Mouse (Mus musculus) T-helper 1 cell (primary cell): ENCODE measurements at regions not wholly inside any gene's neighbourhood (a gene's known extent, or its start where the extent isn't known, plus 50 kb on each side); places are given as distances from the start of the nearest gene placed in this dataset.
"Not testable (repeated sequence)": the region's sequence is repeated elsewhere in the genome, so short reads cannot be mapped to it uniquely, and the experiment has no call there.

ENCODE experiments used
- in situ Hi-C: fragments of 300-600 bp; cut with MboI, MseI; formaldehyde crosslinking; loops from one replicate; pipeline ENCODE4 v1.15.1; 2025; ENCODE audit warnings: high pct_unique_total_duplicates

DNA sequence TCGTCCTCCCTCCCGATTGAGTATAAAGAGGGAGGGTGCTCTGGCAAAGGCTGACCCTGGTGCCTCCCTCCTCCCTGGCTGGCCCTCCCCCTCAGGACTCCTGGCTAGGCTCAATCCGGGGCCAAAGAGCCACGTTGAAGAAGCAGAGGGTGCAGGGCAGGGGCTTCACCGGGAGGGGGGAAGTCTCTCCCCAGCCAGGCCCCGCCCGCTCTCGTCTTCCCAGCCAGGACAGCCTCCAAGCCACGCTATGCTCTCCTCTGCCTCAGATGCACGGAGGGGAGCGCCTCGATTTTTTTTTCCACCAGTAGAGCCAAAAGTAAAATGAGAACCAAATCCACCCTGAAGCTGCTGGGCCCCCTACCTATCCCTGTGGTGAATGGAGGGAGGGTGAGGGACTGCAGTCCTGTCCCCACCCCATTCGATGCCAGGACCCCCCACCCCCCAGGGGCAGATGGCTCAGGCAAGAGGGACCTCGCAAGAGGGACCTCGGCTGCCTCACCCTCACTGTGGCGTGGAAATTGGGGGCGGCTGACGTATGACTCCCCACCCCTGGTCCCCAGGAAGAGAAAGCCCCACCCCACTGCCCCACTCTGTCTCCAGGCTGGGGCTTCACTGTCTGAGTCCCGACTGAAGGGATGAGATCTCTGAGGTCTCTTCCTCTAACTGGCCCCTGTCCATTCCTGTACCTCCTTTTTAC is 53.2 kb upstream of the Col1a1 start:
- in situ Hi-C loops = no loop called here

DNA sequence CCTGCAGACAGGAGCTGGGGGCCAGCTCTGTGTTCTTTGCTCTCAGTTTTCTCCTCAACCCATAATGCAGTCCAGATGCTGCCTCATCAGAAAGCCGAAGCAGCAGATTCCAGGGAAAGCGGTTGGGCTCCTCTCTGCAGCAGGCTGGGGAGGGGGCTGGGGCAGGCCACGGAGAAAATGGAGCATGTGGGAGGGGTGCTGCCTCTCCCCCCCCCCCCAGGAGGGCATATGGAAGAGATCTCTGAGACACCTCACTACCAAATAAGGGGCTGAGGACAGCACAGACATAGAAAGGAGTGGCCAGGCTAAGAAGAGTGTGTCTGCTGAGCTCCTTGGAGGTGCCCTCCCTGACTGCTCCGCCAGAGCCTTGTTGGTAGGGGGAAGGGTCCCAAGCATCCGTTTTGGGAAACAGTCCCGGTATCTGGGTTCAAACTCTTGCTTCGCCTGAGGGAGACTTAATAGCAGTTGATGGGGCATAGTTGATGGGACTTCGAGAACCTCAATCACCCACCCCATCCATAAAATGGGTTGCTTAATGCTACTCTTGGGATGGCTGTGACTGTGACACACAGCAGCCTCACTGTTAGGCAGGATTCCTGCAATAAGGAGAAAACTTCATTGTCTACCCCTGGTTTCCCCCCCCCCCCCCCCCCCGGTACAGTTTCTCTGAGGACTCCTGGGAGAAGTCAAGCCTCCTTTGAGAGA is 53.9 kb upstream of the Col1a1 start:
- in situ Hi-C loops = no loop called here

- in situ Hi-C loops = no loop called here
These were observed 54.9 kb upstream of the Col1a1 start for GRCm38 (mm10) chr11:94880896-94881840.

- in situ Hi-C loops = loop anchor here (5.0 kb wide), 1 partner anchor 46 kb away; no protein-coding TSS in a partner anchor
These were observed 59.3 kb upstream of the Col1a1 start for GRCm38 (mm10) chr11:94876707-94877106.

DNA sequence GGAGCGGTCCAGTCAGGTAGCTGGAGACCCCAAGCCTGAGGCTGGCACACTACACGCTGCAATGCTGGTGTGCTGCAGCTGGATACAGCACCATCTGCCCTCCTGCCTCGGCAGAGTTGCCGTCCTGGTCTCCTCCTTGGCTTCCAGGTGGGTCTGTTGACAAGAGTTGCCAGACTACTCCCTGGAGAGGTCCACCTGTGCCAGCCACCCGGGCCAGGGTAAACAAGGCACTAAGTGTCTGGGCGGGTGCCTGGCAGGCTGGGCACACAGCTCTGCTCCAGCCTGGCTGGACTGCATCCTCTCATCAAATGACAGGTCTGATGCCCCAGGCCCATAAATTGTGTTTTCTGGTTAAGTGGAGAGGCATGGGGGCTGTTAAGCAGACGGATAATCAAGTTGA is 61.0 kb upstream of the Col1a1 start:
- in situ Hi-C loops = loop anchor here (5.0 kb wide), 1 partner anchor 47 kb away; no protein-coding TSS in a partner anchor

DNA sequence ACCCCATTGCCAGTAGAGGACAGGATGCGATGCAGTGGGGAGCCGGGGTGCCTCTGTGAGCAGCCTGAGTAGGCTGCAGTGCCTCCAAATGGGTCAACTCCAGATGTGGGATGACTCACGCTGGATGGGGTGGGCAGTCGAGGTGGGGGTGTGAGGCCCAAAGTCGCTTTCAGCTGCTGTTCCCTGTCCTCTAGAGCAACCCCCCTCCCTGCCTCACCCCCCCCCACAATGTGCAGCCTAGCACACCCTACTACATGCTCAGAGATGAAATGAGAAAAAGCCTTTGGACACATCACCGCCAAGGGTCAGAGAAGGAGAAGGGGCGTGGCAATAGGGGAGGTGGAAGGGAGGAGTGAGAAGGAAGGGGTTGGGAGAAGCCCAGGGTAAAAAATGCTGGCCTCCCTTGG is 61.9 kb upstream of the Col1a1 start:
- in situ Hi-C loops = no loop called here

DNA sequence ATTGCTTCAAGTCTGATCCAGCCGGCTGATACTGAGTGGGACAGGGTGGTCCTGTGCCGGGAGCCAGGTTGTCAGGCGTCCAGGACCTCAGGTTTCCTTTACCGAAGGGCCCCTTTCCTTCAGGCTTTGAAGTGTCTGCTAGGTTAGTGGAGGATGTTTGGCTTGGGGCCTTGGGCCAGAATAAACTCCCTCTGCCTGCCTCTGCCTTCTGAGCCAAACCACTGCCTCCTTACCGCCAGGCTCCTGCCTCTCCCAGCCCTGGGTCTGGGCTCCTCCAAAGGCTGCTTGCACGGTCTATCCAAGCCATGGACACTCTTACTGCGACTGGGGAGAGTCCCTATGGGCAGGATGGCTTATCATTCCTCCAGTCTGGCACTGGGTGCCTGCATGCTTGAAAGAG is 62.3 kb upstream of the Col1a1 start:
- in situ Hi-C loops = no loop called here

DNA sequence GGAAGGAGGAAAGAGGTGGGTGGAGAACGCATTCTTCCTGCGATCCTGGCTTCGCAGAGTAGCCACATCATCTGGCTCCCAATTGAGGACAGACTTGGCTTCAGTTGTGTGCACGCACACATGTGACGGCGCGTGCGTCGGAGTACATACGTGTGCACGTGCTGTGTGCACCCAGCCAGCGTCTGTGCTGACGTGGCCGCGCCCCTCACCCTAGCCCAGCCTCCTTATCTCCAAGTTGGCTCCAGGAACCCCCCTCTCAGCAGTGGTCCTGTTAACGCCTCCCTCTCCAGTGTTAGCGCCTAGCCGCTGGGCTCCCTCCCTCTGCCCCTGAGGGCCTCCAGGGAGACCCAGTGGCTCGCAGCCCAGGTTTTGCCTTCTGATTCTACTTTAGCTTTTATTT is 63.1 kb upstream of the Col1a1 start:
- in situ Hi-C loops = no loop called here

GRCm38 (mm10) chr11:94870341-94870740 is 65.7 kb upstream of the Col1a1 start:
- in situ Hi-C loops = no loop called here

DNA sequence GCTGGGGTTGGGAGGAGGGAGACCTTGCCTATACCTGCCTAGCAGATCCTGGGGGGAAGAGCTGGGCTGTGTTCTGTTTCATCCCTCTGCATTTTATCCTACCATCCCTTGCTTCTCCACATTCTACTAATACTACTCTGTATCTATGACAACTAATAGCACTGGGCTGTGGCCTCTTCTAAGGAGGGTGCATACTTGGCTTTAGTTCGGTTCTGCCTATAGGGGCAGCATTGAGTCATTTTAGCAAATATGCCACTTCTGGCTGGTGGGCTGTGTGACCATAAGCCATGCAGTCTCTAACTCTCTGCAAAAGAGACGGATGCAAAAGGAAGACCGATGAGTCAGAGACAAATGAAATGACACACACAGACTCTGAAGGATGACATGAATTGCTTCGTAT is 66.2 kb upstream of the Col1a1 start:
- in situ Hi-C loops = not testable (repeated sequence)

- in situ Hi-C loops = no loop called here
These were observed 69.7 kb upstream of the Col1a1 start for GRCm38 (mm10) chr11:94866176-94866967.

DNA sequence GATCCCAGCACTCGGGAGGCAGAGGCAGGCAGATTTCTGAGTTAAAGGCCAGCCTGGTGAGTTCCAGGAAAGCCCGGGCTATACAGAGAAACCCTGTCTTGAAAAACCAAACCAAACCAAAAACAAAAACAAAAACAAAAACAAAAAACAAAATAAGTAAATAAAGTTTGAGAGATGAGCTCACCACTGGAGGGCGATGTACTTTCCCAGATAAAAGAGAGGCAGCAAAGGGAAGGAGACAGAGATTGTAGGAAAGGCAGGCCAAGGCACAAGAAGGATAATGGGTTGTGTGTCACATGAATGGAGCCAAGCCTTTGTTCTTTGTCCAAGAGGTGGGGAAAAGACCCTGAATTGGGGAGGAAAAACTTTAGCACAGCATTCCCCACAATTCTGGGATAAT is 67.6 kb upstream of the Tmem92 start:
- in situ Hi-C loops = no loop called here

DNA sequence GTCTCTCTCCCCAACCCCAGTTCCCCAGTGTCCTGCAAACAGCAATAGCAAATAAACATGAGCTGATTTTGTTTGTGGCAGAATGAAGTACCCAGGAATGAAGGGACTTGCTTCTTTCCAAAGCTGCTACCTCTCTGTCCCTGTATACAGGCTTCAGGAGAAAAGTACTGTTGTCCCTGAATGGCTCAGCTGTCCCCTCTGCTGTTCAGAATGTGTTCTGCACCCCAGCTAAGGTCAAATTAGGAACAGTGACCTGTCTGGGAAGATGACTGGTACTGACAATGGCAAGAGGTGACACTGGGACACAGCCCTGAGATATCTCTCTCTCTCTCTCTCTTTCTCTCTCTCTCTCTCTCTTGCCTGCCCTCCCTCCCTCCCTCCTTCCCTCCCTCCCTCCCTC is 56.6 kb upstream of the Tmem92 start:
- in situ Hi-C loops = no loop called here

DNA sequence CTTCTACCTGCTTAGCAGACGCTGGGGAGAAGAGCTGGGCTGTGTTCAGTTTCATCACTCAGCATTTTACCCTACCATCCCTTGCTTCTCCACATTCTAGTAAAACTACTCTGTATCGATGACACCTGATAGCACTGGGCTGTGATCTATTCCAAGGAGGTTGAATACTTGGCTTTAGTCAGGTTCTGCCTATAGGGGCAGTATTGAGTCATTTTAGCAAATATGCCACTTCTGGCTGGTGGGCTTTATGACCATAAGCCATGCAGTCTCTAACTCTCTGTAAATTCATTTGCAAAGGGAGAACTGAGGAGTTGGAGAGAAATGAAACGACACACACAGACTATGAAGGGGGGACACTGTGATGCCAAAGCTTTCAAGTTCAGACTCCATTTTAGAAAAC is 55.6 kb upstream of the Tmem92 start:
- in situ Hi-C loops = no loop called here

GRCm38 (mm10) chr11:94836347-94836746 is 53.8 kb upstream of the Tmem92 start:
- in situ Hi-C loops = no loop called here

DNA sequence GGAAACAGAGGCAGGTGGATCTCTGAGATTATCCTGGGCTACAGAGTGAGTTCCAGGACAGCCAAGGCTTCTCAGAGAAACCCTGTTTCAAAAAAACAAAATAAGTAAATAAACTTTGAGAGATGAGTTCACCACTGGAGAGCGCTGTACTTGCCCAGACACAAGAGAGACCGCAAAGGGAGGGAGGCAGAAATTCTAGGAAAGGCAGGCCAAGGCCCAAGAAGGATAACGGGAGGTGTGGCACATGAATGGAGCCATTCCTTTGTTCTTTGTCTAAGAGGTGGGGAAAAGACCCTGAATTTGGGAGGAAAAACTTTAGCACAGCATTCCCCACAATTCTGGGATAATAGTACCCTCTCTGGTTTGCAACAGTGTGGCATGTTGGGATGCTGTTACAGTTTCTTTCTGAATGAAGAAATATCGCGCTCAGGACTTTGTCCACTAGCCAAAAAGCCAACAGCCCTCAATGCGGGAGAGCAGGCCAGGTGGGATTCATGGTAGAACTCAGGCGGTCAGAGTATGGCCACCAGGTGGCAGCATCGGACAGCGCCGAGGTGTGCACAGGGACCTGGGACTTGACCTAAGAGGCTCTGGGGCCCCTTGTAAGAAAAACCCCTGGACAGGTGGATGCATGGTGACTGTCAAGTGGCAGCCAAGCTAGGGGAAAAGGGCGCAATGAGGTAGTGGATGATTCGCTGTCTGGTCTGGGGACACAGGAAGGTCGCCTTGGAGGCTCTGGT is 49.9 kb upstream of the Tmem92 start:
- in situ Hi-C loops = no loop called here
